Mouse (Mus musculus): Measurements from ENCODE around the gene Fam19a3.

- TF ChIP-seq CTCF (IDR thresholded peaks at IDR 0.05; ENCODE audit: low read depth, low read length) = no peak
- TF ChIP-seq POLR2A (IDR thresholded peaks at IDR 0.05; ENCODE audit: insufficient read depth, low read length) = no peak
Observed at GRCm38 (mm10) chr3:104741954-104742353, 39.7 kb downstream of the Fam19a3 start.

Measured in ES-Bruce4 (cell line).